Mouse (Mus musculus): ENCODE data around the gene Pkd1. TPM values are rescaled to one million over a fixed set of nuclear protein-coding genes. Genes with fewer than 3 reads are reported as not detected.

The Pkd1 gene
- polyA plus RNA-seq, 1 experiment = 34.6 TPM

DNA sequence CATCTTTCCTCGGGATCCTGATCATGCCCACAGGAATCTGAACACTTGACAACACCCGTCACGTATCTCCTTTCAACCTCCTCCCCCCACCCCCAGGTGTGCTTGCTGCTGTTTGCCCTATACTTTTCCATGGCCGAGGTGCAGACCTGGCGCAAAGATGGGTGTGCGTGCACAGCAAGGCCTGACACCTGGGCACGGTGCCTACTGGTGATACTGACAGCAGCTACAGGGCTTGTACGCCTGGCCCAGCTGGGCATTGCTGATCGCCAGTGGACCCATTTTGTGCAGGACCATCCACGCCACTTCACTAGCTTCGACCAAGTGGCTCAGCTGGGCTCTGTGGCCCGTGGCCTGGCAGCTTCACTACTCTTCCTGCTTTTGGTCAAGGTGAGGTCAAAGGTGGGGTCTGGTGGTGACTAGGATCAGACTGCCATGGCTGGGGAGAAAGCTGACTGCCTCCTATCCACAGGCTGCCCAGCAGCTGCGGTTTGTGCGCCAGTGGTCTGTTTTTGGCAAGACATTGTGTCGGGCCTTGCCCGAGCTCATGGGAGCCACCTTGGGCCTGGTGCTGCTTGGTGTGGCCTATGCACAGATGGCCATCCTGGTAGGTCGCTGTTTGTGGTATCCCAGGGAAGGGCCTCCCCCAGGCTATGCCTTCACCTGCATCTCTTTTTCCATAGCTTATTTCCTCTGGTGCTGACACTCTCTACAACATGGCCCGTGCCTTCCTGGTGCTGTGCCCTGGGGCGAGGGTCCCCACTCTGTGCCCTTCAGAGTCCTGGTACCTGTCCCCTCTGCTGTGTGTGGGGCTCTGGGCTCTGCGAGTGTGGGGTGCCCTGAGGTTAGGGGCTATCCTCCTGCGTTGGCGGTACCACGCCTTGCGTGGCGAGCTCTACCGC lies 44.6 kb downstream of the Pkd1 start:
- 88% methylated on average over 26 of the region's 26 CpGs for WGBS
- TF ChIP-seq CTCF (conservative IDR thresholded peaks at IDR 0.05; ENCODE audit: insufficient read depth, insufficient read length, low read depth, low read length) (no peak), POLR2A (IDR thresholded peaks at IDR 0.05; ENCODE audit: low read depth, low read length) (no peak)
- DNase-seq = no peak
- Histone ChIP-seq H3K36me3 (ENCODE audit: control insufficient read depth, insufficient read depth, low read length) (0 out of 2 replicates have a peak, but pooled peaks cover 2% of the 10 kb centered on the region), H3K4me1 (ENCODE audit: control insufficient read depth, insufficient read depth, low read length) (no peaks in the 10 kb centered on the region), H3K27ac (ENCODE audit: insufficient read depth, low read depth, low read length) (no peak overlapping the region), H3K27me3 (replicated peaks; ENCODE audit: control insufficient read depth, insufficient read depth, low read length) (no peaks in the 10 kb centered on the region), H3K4me3 (ENCODE audit: insufficient read depth, low read depth, low read length) (no peak overlapping the region)

DNA sequence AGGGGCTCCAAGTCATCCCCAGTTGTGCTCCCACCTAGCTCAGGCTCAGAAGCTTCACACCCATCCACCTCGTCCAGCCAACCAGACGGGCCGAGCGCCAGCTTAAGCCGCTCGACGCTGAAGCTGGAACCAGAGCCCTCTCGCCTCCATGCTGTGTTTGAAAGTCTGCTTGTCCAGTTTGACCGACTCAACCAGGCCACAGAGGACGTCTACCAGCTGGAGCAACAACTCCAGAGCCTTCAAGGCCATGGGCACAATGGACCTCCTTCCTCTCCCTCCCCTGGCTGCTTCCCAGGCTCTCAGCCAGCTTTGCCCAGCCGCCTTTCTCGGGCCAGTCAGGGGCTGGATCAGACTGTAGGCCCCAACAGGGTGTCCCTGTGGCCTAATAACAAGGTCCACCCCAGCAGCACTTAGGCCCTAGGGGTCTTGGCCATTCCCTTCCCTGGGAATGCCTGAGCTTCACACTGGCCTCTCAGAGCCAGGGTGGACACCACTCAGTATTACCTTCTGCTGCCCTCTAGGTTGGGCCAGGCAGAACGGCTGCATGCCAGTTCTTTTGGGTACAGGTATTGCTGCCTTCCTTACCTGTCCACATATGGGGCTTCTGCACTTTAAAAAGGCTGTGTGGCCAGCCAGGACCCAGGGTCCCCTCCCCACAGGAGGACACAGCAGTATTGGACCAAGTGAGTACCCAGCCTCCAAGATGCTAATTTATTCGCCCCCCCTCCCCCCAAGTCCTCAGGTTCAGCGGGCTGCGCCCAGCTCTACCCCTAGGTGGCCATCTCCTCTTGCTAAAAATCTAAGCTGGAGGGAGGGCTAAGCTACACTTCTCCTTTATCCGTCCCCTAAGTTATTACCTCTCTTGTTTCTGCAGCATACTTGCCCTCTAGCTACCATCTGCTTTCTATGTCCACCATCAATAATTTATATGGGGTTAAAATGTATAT lies 45.8 kb downstream of the Pkd1 start:
- TF ChIP-seq CTCF (conservative IDR thresholded peaks at IDR 0.05; ENCODE audit: insufficient read depth, insufficient read length, low read depth, low read length) = no peak; the same call in 1 of the 2 replicates
- no peak for TF ChIP-seq POLR2A (IDR thresholded peaks at IDR 0.05; ENCODE audit: low read depth, low read length)
- no peak for DNase-seq
- H3K27ac ChIP-seq (ENCODE audit: insufficient read depth, low read depth, low read length) = no peak overlapping the region
- WGBS = 68% methylated on average over 17 of the region's 17 CpGs
- no peaks in the 10 kb centered on the region for H3K4me1 ChIP-seq (ENCODE audit: control insufficient read depth, insufficient read depth, low read length)
- no peaks in the 10 kb centered on the region for H3K27me3 ChIP-seq (replicated peaks; ENCODE audit: control insufficient read depth, insufficient read depth, low read length)
- H3K4me3 ChIP-seq (ENCODE audit: insufficient read depth, low read depth, low read length) = no peak overlapping the region
- 0 out of 2 replicates have a peak, but pooled peaks cover 2% of the 10 kb centered on the region for H3K36me3 ChIP-seq (ENCODE audit: control insufficient read depth, insufficient read depth, low read length)

DNA sequence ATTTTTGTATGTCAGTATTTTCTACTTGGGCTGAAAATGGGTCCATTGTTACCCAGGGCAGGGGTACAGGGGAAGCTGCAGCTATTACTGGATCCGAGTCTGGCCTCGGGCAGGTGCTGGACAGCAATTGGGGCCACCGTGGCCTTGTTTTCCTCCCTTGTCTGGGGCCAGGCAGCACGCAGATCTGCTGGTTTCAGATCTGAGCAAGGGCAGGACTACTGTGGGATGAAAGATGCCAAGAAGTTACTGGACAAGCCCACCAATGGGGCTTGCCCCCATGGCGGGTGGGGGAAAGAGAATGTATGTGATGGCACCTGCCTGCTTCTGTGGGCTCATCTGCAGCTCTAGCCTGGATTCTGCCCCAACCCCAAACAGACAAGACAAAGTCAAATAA lies 46.4 kb downstream of the Pkd1 start:
- no peak overlapping the region for H3K27ac ChIP-seq (ENCODE audit: insufficient read depth, low read depth, low read length)
- no peak for TF ChIP-seq POLR2A (IDR thresholded peaks at IDR 0.05; ENCODE audit: low read depth, low read length)
- no peak for TF ChIP-seq CTCF (conservative IDR thresholded peaks at IDR 0.05; ENCODE audit: insufficient read depth, insufficient read length, low read depth, low read length)

DNA sequence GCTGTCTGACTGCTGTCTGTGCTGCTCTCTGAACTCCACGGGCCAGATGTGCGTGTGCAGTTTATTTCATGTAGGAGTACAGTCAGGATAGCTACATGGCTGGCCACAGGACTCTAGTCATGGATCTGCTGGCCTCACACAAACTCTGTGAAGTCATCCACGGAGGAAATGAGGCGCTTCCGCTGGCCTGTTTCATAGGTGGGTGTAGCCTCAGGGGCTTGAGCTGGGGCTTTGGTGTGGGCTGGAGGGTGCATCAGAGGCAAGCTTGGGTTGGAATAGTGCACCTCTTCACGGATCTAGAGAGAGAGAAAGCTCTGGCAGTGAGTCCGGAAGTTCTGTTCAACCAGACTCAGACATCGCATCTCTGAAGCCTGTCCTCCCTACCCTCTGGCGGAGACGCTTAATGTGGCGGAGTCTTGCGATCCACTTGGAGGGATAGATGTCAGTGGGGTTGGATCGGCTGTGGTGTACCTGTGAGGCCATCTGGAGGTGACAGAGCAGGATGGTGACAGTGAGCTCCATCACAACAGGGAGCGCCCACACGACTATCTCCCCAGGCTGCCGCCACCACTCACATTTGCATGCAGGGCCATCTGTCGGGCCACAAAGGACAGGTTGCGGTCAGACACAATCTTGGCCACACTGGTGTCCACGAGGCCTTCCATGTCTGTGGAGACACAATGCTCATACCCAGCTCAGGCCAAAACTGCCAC lies 47.0 kb downstream of the Pkd1 start:
- H3K27me3 ChIP-seq (replicated peaks; ENCODE audit: control insufficient read depth, insufficient read depth, low read length) = no peaks in the 10 kb centered on the region
- no peak for DNase-seq
- TF ChIP-seq CTCF (conservative IDR thresholded peaks at IDR 0.05; ENCODE audit: insufficient read depth, insufficient read length, low read depth, low read length) (no peak), POLR2A (IDR thresholded peaks at IDR 0.05; ENCODE audit: low read depth, low read length) (no peak)
- WGBS = 83% methylated on average over 19 of the region's 19 CpGs
- no peak overlapping the region for H3K4me3 ChIP-seq (ENCODE audit: insufficient read depth, low read depth, low read length)
- no peak overlapping the region for H3K27ac ChIP-seq (ENCODE audit: insufficient read depth, low read depth, low read length)
- no peaks in the 10 kb centered on the region for H3K4me1 ChIP-seq (ENCODE audit: control insufficient read depth, insufficient read depth, low read length)
- H3K36me3 ChIP-seq (ENCODE audit: control insufficient read depth, insufficient read depth, low read length) = no peaks in the 10 kb centered on the region

More for the DNA sequence above, 46.4 kb downstream of the Pkd1 start:
- Histone ChIP-seq H3K36me3 (ENCODE audit: control insufficient read depth, insufficient read depth, low read length) (0 out of 2 replicates have a peak, but pooled peaks cover 2% of the 10 kb centered on the region), H3K4me3 (ENCODE audit: insufficient read depth, low read depth, low read length) (no peak overlapping the region), H3K27me3 (replicated peaks; ENCODE audit: control insufficient read depth, insufficient read depth, low read length) (no peaks in the 10 kb centered on the region), H3K4me1 (ENCODE audit: control insufficient read depth, insufficient read depth, low read length) (no peaks in the 10 kb centered on the region)
- no peak for DNase-seq
- 76% methylated on average over 5 of the region's 5 CpGs for WGBS

DNA sequence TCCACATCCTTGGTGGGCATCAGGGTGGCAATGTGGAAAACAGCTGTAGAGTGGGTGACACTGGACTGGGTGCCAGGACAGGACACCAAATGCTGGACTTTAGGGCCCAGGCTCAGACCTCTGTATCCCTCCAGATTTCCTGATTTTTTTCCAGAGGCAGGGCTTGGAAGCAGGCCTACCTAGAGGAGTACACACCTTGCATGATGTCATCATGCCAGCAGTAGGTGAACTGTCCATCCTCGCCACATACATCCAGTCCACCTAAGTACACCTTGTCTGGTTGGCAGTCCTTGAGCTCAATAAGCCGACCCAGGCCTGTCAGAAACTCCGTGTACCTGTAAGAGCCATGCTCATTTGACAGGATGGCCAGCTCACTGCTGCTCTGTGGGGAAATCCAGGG lies 48.4 kb downstream of the Pkd1 start:
- Histone ChIP-seq H3K36me3 (ENCODE audit: control insufficient read depth, insufficient read depth, low read length) (no peaks in the 10 kb centered on the region), H3K4me3 (ENCODE audit: insufficient read depth, low read depth, low read length) (no peak overlapping the region), H3K27me3 (replicated peaks; ENCODE audit: control insufficient read depth, insufficient read depth, low read length) (no peaks in the 10 kb centered on the region), H3K27ac (ENCODE audit: insufficient read depth, low read depth, low read length) (no peak overlapping the region), H3K4me1 (ENCODE audit: control insufficient read depth, insufficient read depth, low read length) (no peaks in the 10 kb centered on the region)
- DNase-seq = no peak
- 95% methylated on average over 3 of the region's 3 CpGs for WGBS
- TF ChIP-seq POLR2A (IDR thresholded peaks at IDR 0.05; ENCODE audit: low read depth, low read length) (no peak), CTCF (conservative IDR thresholded peaks at IDR 0.05; ENCODE audit: insufficient read depth, insufficient read length, low read depth, low read length) (no peak)

DNA sequence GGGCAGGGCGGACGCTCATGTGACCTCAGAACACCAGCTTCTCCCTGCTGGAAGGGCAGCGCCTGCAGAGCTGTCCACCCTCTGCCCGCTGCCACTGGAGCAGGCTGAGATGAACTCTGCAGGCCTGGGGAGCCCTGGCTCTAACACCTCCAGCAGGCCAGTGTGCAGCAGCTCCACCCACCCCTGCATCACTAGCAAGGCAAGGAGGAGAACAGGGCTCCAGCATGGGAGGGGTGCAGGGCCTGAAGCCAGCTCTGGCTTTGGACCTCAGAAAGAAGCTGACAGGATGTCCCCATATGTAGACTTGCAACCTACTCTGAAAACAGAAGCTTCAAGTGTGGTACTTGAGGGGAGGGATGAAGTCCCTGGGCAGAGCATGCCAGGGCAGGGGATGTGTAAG lies 50.9 kb downstream of the Pkd1 start:
- no peak overlapping the region for H3K27ac ChIP-seq (ENCODE audit: insufficient read depth, low read depth, low read length)
- no peaks in the 10 kb centered on the region for H3K27me3 ChIP-seq (replicated peaks; ENCODE audit: control insufficient read depth, insufficient read depth, low read length)
- no peaks in the 10 kb centered on the region for H3K36me3 ChIP-seq (ENCODE audit: control insufficient read depth, insufficient read depth, low read length)
- H3K4me1 ChIP-seq (ENCODE audit: control insufficient read depth, insufficient read depth, low read length) = no peaks in the 10 kb centered on the region
- no peak for DNase-seq
- H3K4me3 ChIP-seq (ENCODE audit: insufficient read depth, low read depth, low read length) = no peak overlapping the region
- TF ChIP-seq POLR2A (IDR thresholded peaks at IDR 0.05; ENCODE audit: low read depth, low read length) = no peak
- TF ChIP-seq CTCF (conservative IDR thresholded peaks at IDR 0.05; ENCODE audit: insufficient read depth, insufficient read length, low read depth, low read length) = no peak
- 87% methylated on average over 4 of the region's 4 CpGs for WGBS

Measured in kidney, adult 2 months (tissue).